Mouse (Mus musculus) spleen, postnatal 10 days (tissue): ENCODE results near the gene Gm10638.

Experiments used
- DNase-seq, 2 experiments: peaks; one replicate each; pipeline ENCODE4 v3.0.0; 2021 to 2022; ENCODE audit warnings: low spot score in 2 of 2

Gm10638 gene

DNA sequence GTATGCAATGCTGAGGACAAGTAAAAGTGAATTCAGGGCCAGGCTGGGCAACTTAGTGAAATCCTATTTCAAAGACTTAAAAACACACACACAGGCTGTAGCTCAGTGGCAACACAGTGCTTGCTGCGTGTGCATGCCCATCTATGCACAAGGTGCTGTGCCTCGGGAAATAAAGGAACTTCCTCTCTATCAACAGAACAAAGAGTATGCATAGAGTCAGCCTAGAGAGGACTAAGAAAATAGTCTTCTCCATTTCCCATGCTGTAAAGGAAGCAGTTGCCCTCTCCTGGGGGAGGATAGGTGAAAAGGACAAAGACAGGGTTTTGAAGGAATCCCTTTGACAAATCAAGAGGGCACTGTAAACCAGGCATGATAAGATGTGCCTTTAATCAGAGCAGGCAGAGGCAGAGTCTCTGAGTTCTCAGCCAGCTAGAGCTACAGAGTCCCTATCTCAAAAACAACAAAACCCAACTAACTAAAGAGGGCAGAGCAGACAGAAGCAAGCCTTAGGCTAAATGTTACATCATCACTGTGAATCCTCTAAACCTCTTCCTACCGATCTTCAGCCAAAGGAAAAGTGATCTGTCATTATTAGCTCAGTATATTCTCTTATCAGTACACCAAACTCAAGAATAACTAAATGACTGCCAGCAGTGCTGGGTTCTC is 9.9 kb upstream of the Gm10638 start:
- no peak for DNase-seq

DNA sequence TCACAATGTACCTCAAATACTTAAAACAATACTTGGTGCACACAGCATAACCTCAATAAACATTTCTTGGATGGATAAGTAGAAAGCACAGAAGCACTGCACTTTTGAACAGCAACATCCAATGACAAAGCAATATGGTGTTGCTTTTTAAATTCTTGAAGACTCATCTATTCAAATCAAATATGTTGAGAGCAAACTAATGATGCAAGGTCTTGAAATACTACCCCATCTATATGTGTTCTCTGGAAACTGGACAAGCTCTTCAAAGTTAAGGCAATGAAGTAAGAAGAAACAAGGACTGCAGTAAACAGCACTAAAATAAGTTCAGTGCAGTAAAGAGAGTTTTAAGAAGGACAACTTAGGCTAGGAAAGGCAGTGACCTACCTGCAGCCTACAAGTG is 4.6 kb upstream of the Gm10638 start:
- no peak for DNase-seq

DNA sequence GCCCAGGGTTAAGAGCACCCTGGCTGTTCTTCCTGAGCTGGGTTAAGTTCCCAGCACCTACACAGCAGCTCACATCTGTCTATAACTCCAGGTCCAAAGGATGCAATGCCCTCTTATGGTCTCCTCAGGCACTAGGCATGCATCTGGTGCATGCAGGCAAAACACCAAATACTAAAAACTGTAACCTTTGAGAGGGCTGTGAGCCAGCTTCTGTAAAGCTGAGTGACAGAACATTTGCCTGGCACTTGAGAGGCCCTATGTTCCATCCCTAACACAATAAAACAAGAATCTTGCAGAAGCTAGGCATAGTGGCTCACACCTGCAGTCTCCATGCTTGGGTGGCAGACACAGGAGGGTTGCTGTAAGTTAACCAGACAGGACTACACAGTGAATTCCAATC is 3.9 kb upstream of the Gm10638 start:
- DNase-seq = no peak

- DNase-seq = no peak
Observed at GRCm38 (mm10) chr8:86742605-86743345, 2.7 kb upstream of the Gm10638 start.

- no peak for DNase-seq
Observed at GRCm38 (mm10) chr8:86744313-86745220, 932 bp upstream of the Gm10638 start.

- DNase-seq = peak; percentile 97 to 98
Observed at GRCm38 (mm10) chr8:86745935-86746441, 489 bp downstream of the Gm10638 start.

DNA sequence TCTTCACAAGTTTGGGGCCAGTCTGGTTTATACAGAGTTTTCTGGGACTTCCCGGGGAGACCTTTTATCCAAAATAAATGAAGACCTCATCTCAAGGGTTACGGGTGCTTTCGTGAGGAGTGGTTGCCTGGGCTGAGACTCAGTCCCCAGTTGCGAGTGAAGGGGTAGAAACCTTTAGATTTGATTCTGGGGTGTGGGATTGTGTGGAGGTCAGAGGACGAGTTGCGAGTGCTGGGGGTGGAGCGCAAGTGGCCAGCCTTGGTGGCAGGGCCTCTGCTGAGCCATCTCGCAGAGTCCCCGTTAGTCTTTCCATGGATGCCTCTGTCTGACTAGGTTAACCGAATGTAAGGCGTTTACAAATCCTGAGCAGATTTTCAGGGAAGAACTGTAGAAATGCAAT is 1.0 kb downstream of the Gm10638 start:
- DNase-seq = peak in 1 of 2 experiments; percentile 49

DNA sequence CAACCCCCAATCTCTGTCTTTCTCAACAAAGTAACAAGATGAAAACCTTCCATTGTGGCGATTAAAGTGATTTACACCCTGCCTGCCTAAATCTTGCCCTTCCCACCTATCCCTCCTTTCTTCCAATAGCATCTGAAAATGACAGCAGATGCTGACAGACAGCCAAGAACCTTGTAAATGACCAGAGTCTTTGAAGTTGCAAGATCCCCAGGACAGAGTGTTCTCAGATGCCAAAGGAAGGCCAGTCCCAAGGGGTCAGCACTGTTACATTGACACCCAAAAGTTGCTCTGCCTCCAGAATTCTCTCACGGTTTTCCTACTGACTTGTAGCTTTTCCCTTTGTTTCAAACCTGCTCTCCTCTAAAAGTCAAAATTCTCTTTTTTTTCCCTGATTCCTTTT is 4.3 kb downstream of the Gm10638 start:
- DNase-seq = no peak

DNA sequence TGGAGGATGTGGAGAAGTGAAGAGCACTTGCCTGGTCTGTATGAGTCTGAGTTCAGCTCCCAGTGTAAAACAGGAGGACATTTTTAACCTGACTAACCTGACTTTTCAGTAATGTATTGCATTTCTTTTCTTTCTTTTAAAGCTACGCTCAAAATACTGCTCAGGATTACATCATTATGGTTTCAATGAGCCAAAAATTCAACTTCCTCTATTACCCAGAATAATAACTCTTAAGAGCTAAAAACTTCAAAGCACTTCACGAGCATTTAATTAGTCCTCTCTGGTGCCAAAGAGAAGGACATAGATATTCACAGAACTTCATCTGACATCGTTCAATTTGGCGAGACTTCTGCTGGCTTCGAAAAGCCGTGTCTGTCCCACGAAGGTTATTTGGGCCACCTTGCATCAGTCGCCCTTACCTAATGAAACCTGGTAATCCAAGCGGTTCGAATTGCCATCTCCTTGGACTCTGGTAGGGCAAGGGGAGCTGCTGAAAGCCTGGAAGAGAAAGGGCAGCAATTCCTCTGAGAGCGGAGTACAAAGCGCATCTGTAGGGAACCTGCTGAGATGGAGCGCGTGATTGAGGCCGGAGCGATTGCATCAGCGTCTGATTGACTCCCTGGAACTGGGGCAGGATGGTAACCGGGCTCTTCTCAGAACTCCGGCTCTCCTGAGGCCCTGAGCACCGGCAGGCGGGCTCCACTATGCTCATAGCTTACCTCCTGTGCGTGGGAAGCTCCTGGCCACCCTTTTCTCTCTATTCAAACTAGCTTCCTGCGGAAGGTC is 11.6 kb downstream of the Gm10638 start:
- DNase-seq = no peak

DNA sequence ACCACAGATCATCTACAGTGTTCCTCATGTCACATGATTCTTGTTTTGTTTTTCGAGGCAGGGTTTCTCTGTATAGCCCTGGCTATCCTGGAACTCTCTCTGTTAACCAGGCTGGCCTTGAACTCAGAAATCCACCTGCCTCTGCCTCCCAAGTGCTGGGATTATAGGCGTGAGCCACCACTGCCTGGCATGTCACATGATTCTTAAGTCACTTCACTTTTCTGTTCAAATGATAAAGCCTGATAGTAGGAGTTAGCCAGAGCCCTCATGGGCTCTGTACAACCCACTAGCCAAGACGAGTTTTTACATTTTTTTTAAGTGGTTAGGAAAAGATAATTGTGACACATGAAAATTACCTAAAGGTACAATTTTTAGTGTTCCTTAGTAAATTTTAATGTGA is 13.2 kb downstream of the Gm10638 start:
- no peak for DNase-seq

GRCm38 (mm10) chr8:86759090-86759491 is 13.6 kb downstream of the Gm10638 start:
- no peak for DNase-seq

DNA sequence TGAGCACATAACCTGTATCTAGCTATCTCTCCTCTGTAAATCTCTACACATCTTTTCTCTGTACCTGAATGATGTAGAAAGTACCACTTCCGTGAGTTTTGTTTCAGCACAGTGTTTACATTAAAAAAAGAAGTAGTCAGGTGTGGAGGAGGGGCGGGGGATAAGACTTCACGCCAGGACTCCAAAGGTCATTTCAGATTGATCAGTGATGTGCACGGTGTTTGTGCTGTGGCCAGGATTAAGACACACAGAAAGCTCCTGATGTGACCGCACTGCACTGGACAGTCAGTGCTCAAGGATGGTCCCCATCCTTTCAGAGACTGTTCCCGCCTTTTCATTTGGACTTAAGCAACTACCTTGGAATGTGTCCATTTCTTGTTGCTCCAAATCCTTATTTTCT is 15.2 kb downstream of the Gm10638 start:
- DNase-seq = no peak

- DNase-seq = no peak
Observed at GRCm38 (mm10) chr8:86762806-86763205, 17.3 kb downstream of the Gm10638 start.

- peak in 1 of 2 experiments; percentile 68 for DNase-seq
Observed at GRCm38 (mm10) chr8:86765155-86765554, 19.7 kb downstream of the Gm10638 start.

DNA sequence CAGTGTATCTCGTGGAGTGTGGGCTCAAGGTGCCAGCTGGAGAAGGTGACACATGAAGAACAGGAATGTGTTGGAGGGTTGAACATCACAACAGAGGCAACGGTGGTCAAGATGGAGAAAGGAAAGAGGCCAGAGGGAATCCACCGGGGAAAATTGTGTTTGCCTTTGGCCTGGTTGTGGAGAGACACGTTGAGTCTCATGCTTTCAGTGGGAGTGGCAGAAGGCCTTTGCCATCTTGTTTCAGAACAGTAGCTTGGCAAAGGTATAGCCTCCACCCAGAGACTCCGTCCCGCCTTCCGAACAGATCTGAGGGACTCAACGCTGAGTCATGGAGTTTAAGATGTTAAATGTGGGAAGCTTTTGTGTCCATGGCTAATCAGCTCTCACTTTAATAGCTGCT is 20.2 kb downstream of the Gm10638 start:
- DNase-seq = no peak

- no peak for DNase-seq
Observed at GRCm38 (mm10) chr8:86766548-86767211, 21.2 kb downstream of the Gm10638 start.

DNA sequence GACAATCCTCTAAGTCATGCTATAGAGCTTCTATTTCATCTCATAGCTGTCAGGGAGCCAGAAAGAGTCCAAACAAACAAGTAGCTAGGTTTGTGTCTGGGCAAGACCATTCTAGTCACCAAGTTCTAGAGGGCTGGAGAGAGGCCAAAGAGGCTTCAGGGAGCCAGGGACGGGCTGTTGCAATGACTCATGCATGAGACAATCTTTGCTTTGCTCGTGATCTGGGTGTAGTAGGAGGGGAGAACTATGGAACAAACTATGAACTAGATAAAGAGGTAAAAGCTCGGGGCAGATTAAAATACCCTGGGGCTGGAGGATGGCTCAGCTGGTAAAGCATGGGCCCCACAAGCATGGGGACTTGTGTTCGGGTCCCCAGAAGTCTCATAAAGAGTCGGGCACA is 23.0 kb downstream of the Gm10638 start:
- no peak for DNase-seq

DNA sequence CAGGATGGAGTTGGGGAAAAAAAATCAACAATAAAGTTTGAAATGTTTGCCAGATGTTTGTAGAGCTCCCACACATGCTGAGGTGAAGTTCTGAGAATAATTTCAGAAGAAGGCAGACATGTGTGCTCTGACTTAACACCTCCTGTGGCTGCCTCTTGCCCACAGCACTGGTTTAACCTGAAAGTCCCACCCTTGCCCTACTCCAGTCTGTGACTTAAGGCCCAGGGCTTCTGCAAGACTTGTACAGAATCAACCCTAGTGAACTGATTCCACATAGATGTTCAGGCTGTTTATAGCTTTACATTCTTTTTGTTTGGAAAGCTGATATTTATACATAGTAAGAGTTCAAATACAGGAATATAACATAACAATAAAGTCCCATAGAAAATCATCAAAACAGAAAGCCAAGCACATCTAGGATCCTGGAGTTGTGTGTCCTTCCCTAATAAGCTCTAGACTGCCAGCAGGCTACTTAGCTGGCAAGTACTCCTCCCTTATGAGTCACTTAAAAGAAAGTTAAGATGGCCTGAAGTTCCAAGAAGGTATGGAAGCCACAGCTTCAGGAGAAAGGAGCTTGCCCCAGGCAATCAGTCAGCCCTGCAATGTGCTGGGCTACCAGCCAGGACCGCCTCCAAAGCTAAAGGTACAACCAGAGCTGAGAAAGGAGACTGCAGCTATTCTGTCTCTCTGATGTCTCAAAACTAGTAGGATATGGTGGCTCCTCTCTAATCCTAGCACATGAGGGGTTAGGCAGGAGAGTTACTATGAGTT is 24.6 kb downstream of the Gm10638 start:
- no peak for DNase-seq

DNA sequence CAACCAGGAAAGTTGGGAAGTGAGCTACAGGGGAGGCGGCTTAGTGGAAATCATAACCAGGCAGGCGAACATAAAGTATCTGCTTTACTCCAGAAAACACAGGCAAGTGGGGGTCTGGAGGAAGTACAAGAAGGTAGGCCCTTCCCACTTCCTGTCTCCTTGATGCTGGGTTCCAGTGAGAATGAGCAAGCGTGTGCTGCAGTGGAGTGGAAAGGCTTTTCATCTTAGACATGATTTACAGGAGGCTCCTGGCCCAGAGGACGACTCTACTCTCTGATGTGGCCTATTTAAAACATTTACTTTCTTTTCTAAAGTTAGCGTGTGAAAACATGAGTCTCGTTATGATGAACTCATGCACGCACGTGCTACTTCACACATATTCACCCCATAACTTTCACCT is 33.7 kb downstream of the Gm10638 start:
- no peak for DNase-seq

DNA sequence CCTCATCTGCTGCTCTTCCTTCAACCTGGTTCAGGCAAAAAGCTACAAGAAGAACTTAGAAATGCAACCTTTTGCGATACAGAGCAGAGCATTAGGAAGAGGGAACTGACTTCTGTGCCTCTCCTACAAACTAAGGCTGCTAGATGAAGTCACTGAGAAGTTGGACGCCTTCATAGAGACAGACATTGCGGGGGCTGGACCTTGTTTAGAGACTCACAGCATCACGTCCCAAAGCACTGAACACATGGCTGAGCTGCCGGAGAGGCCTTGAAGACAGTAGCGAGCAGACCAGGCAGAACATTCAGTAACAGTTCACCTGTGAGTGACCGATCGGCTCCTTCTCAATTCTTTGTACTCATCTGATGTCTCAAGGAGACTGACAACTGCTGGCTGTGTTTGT is 35.6 kb downstream of the Gm10638 start:
- no peak for DNase-seq
